Mouse (Mus musculus) gastrocnemius, postnatal 25 days (tissue): ENCODE data around the gene Gm20547. TPM values are rescaled to one million over a fixed set of nuclear protein-coding genes. Genes with fewer than 3 reads are reported as not detected.
A peak's percentile ranks its signal among the peaks of the same experiment; 100 is the strongest.
"Not testable (repeated sequence)": the region's sequence is repeated elsewhere in the genome, so short reads cannot be mapped to it uniquely, and the experiment has no call there.

ENCODE experiments used
- DNase-seq: peaks from one replicate; pipeline ENCODE4 v3.0.0; 2022
- long read RNA-seq, 2 experiments: library from polyadenylated mRNA; stranded (forward); transcript quantifications; one replicate each; pipeline ENCODE4 v2.0.0; 2021
- total RNA-seq, 2 experiments: library from RNA; stranded (reverse); gene quantifications; 1 replicate in 1 of 2; 2 replicates in 1 of 2; pipeline ENCODE4 v1.2.3; 2021

Gene Gm20547
- total RNA-seq = not detected
- long read RNA-seq, experiment 1 = 0 reads
- long read RNA-seq, experiment 2, partial matches to known transcripts = 1 of 1 reads
- long read RNA-seq, experiment 2, other reads (novel, unspliced or antisense) = 0 of 1 reads

DNA sequence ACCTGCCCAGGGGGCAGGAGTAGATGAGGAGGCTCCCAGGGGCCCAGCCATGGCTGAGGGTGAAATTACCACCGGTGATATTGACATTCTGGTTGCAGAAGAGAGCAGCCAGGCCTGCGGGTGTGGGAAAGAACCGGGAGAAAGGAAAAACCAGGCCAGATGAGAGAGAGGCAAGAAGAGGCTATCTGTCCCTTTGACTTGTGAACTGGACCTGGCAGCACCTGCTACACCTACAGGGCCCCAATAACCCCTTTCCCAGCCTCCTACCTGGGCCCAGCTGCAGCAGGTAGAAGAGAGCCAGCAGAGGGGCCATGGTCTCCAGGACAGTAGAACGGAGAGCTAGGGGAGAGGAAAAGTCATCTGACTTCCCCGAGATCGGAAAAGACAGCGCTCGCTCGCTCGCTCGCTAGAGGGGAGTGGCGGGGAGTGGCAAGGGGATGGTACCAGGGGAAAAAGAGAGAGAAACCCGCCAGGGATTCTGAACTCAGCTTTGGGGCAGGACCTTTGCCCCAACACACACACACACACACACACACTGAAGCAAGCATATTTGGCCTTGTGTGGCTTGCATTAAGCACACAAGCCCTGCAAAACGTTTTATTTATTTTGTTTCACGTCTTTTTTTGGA is at the start of gene Gm20547:
Gm20547 (minus strand) TSS at position 360 of the 628 bp plus-strand sequence.
- no peak for DNase-seq

DNA sequence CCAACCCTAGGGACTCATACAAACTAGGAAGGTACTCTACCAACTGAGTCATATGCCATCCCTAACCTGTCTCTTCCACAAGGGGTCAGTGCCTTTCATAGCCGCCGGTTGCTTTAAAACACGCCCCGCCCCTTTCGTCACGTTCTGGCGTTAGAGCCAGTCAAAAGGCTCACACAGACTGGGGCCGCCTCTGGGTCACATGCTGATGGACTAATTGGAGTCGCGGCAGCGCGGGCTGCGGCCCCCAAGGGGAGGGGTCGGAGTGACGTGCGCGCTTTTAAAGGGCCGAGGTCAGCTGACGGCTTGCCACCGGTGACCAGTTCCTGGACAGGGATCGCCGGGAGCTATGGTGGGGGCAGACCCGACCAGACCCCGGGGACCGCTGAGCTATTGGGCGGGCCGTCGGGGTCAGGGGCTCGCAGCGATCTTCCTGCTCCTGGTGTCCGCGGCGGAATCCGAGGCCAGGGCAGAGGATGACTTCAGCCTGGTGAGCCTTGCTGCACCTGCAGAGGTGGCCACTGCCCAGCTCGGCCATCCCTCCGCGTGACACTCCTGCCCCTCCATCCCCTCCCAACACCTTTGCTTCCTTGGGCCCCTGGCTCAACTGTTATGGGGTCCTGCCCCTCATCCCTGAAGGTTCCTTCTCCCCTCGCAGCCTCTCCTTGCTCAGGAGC is 49.4 kb upstream of the Gm20547 start, which contains the start of gene Neu1:
Neu1 (plus strand) TSS at position 193 of the 674 bp plus-strand sequence.
- peak; percentile 98 for DNase-seq

DNA sequence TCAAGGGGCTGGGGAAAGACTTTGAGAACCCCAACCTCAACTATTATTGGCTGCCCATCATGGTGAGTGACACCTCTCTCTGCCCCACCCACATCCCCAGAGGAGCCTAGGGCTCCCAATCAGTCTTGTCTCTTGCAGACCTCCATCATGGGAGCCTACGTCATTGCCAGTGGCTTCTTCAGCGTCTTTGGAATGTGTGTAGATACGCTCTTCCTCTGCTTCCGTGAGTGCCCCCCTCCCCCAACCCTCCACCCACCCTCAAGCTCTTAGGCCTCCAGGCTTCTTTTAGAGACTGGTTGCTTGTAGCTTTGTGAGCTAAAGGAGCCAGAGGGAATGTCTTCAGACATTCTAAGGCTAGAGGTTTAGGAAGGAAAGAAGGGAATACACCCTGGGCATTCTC is 47.0 kb upstream of the Gm20547 start:
- no peak for DNase-seq

DNA sequence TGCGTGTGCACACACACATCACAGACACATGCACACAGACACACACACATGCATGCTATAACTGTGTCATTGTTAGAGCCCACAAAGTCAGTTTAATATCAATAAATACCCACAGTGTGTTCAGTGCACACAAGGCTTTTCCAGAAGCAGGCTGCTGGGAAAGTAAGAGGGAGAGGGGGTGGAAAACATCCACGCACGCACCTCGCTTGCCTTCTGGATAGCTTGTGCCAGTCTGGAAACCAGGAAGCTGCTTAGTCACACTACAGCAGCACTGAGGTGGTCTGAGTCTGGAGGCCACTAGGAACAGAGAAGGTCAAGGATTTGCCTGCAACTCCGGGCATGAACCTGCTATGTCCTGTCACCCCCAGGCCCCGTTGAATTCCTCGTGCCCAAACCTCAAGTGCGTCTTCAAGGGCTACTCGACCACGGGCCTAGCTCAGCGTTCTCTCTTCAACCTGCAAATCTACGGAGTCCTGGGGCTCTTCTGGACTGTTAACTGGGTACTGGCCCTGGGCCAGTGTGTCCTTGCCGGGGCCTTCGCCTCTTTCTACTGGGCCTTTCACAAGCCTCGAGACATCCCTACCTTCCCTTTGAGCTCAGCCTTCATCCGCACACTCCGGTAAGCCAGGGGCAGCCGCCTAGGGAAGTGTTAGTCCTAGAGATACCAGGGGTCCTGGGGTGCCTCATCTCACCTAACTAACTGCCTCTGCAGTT is 45.6 kb upstream of the Gm20547 start:
- no peak for DNase-seq

DNA sequence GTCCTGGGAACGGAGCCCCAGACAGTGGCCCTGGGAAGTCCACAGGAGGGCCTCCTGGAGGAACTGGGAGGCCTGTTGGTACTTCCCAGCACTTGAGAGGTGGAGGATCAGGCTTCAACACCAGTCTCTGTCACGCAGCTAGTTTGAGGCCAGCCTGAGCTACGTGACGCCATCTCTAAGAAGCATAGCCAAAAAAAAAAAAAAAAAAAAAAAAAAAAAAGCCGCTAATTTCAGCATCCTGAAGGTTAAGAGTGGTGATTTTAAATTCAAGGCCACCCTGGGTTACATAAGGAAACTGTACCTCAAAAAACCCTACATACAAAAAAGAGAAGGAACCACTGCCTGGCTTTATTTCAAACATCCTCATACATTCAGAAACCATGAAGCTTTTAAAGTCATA is 42.4 kb upstream of the Gm20547 start:
- no peak for DNase-seq

DNA sequence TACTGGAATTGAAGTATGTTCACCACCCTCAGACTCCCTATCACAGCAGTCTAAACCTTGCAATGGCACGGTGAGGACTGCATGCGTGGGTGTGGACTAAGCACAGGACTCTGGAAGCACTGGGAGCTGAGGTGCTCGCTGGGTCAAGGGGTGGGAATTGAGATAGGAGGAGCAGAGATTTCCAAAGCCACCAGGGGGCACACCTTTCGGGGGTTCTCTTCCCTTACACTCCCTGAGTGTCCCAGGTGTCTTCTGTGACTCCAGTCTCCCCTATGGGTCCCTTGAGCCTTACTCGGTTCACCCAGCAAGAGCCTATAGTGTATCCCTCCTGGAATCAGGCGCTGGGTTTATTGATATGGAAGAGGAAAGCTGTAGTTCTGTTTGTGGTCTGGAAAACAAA is 41.1 kb upstream of the Gm20547 start:
- no peak for DNase-seq

DNA sequence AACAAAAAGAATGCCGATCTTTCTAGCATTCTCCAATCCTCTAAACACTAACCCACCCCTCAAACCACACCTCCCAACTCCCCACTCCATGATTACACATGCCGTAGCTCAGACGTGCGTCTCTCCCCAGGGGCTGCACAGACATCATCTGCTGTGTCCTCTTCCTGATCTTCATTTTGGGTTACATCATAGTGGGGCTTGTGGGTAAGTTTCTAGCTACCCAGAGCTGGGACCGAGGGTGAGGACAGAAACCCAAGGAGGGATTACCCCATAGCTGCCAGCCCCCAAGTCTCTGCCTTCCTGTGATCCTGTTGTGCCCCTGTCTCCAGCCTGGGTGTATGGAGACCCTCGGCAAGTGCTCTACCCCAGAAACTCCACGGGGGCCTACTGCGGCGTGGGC is 35.3 kb upstream of the Gm20547 start:
- DNase-seq = no peak

DNA sequence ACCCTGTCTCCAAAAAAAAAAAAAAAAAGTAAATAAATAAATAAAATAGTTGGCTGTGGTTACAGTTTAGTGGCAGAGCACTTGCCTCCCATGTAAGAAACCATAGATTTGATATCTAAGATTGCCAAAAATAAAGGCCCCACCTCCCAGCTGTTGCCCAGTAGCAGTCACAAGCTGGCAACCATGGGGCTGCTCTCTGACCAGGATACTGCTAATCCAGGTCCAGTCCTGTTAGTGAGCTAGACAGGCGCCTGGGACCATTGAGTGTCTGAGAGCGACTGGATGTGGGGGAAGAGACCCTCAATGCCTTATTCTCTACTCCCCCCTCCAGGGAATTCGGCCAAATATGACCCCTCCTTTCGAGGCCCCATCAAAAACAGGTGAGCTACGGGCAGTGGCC is 34.5 kb upstream of the Gm20547 start:
- peak; percentile 6 for DNase-seq

DNA sequence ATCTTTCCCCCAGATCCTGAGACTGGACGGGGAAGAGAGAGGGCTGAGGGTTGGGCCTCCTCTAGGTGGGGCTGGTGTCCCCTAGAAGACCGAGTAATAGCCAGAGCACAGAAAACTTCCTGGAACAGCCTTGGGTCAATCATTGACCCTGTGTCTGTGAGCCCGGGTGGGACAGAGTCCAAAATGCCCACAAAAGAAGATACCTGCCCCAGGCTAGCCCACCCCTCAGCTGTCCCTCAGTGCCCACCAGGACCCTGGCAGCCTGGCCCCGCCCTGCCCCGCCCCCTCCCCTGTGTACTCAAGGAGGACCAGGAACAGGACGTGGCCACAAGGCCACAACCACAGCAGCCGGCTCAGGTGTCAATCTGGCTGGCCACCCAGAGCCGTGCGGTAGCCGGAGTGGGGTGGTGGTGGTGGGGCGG is 33.6 kb upstream of the Gm20547 start:
- peak; percentile 44 for DNase-seq

DNA sequence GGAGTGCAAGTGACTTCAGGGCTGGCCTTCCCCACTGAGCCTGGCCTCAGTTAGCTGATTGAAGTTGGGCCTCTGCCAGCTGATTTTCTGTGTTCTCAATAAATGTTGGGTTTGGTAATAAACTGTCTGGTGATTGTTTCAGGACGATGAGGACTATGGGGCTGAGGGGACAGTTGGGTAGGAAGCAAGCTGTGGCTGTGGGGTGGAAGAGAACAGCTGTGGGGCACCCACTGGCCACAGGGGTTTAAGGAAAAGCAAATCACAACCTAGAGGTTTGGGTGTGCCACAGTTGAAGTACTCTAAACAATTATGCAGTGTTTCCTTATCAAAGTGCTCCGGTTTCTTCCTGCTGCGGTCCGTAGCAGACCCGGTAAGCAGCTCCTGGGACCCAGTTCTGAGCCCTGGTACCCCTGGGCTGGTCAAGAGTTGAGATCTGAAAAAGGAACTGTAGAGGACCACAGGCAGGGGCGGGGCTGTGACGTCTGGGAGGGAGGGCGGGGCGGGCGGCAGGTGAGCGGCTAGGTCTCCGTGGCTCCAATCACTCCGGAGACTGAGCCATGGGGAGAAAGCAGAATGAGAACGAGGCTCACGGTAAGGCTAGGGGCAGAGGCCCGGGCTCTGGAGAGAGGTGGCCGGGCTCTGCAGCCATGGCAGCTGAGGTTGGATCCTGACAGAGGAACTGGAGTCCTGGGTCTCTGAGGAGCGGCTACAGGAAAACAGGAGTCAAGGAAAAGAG is 32.3 kb upstream of the Gm20547 start, which contains the start of gene Slc44a4:
Slc44a4 (plus strand) TSS at position 537 of the 736 bp plus-strand sequence.
- DNase-seq = no peak

DNA sequence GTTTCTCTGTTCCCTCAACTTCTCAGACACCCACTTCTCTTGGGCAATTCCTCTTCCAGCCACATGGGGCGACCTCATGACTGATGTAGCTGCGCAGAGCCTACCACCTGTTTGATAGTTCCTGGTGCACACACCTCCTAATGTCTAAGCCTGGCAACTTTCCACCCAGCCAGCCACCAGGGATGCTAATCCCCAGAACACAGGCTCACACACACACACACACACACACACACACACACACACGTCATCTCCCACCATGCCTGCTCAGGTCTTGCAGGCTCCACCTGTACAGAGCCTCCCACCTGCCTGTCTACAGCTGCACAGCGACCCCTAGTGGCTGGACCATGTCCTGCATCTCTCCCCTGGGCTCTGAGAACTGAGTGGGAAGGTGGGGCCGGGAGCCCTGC is 30.1 kb upstream of the Gm20547 start:
- peak; percentile 49 for DNase-seq

DNA sequence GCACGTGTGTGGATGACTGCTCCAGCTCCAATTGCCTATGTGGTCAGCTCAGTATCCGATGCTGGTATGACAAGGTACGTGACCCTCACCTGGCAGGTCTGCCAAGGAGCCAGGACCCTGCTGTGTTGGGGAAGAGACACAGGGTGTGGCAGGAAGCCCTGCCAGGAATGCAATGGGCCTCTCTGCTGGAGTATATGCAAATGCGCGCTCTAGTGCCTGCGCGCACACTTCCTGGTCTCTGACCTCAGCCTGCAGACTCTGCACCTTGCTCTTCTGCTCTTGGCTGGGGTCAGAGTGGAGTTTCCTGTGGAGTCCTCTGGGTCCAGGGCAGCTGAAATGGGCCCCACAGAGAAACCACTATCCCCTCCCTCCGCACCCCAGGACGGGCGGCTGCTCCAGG is 29.1 kb upstream of the Gm20547 start:
- no peak for DNase-seq

DNA sequence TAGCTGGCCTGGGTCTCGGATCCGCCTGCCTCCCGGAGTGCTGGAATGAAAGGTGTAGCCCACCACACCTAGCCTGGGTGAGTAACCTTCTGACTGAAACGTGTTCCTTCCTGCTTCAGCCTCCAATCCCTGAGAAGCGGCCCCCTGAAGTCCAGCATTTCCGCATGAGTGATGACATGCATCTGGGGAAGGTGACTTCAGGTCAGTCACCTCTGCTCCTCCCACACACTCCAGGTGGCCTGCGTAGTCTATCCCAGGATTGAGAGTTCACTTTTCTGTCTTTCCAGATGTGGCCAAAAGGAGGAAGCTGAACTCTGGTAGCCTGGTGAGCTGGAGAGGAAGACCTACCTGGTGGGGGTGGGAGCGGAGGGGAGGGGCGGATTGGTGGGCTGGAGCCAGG is 21.1 kb upstream of the Gm20547 start:
- no peak for DNase-seq

DNA sequence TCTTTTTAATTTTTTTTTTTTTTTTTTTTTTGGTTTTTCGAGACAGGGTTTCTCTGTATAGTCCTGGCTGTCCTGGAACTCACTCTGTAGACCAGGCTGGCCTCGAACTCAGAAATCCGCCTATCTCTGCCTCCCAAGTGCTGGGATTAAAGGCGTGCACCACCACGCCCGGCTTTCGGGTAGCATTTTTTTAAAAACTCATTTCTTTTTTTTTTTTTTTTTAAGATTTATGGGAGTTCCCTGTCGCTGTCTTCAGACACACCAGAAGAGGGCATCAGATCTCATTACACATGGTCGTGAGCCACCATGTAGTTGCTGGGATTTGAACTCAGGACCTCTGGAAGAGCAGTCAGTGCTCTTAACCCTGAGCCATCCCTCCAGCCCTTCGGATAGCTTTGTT is 20.1 kb upstream of the Gm20547 start:
- not testable (repeated sequence) for DNase-seq

DNA sequence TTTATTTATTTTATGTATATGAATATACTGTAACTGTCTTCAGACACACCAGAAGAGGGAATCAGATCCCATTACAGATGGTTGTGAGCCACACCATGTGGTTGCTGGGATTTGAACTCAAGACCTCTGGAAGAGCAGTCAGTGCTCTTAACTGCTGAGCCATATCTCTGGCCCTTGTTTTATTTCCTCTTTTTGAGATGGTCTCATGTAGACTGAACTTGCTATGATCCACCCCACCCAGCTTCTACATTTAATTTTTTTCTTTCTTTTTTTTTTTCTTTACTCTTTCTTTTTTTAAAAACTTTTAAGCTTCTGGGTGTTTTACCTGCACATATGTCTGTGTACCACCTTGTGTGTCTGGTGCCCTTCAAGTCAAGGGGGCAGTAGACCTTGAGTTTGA is 19.0 kb upstream of the Gm20547 start:
- DNase-seq = not testable (repeated sequence)

DNA sequence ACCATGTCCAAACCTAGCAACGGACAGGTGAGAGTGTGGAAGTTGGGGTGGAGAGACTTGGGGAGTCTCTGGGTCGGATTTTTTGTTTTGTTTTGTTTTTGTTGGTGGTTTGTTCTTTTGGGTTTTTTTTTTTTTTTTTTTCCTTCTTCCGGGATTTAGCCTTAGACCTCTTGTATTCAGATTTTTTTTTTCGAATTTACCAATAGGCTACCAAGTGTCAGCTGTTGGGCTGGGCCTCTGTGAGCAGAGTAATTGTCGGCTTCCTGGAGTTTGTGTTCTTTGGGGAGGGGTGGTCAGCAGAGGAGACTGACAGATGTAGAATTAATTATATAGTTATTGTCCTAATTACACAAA is 18.0 kb upstream of the Gm20547 start:
- no peak for DNase-seq

DNA sequence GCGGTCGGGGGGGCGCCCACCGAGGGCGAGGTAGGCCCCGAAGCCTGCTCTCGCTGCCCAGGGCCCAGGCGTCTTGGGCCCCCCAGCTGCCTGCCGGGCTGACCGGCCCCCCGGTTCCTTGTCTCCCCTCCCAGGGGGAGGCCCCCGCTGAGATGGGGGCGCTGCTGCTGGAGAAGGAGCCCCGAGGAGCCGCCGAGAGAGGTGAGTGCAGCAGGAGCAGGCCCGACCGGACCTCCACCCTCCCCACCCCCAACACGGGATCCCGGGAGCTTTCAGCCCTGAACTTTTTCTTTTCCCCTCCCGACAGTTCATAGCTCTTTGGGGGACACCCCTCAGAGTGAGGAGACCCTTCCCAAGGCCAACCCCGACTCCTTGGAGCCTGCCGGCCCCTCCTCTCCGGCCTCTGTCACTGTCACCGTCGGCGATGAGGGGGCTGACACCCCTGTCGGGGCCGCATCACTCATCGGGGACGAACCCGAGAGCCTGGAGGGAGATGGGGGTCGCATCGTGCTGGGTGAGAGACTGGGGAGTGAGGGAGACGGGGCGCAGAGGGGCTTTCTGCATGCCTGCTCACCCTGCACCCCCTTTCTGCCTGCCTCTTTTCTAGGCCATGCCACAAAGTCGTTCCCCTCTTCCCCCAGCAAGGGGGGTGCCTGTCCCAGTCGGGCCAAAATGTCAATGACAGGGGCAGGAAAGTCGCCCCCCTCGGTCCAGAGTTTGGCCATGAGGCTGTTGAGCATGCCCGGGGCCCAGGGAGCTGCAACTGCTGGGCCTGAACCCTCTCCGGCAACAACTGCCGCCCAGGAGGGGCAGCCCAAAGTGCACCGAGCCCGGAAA is 17.4 kb upstream of the Gm20547 start:
- DNase-seq = peak; percentile 61

DNA sequence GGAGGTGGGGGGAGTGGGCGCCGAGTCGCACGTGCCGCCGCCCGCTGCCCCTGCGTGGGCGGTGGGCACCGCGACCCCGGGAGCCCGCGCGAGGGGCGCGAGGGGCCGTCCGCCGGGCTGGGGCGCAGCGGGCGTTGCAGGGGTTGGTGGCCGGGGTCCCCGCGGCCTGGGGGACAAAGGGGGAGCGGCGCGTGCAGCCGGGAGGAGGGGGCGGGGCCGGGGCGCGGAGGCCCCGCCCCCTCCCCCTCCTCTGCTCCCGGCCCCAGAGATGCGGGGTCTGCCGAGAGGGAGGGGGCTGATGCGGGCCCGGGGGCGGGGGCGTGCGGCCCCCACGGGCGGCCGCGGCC is 16.8 kb upstream of the Gm20547 start:
- DNase-seq = no peak

DNA sequence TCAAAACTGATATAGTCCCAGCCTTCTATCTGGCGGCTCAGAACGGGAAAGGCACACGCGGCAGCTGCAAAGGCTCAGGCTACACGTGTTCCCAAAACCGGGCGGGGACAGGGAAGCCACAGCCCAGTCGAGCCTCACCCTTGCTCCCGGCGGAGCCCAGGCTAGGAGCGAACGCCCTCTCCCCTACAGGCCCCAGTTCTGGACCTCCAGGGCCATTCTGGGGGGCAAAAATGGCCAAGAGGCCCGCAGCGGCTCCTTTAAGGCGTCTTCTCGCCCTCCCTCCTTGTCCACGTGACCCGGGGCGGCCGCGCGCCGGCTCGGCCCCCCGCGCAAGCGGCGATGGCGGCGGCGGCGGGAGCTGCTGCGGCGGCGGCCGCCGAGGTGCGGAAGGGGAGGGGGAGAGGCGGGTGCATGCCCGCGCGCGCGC is 16.3 kb upstream of the Gm20547 start, which contains the start of the genes C2 and Ehmt2:
C2 (minus strand) TSS at position 106 of the 427 bp plus-strand sequence.
Ehmt2 (plus strand) TSS at position 310 of the 427 bp plus-strand sequence.
- DNase-seq = peak; percentile 84

DNA sequence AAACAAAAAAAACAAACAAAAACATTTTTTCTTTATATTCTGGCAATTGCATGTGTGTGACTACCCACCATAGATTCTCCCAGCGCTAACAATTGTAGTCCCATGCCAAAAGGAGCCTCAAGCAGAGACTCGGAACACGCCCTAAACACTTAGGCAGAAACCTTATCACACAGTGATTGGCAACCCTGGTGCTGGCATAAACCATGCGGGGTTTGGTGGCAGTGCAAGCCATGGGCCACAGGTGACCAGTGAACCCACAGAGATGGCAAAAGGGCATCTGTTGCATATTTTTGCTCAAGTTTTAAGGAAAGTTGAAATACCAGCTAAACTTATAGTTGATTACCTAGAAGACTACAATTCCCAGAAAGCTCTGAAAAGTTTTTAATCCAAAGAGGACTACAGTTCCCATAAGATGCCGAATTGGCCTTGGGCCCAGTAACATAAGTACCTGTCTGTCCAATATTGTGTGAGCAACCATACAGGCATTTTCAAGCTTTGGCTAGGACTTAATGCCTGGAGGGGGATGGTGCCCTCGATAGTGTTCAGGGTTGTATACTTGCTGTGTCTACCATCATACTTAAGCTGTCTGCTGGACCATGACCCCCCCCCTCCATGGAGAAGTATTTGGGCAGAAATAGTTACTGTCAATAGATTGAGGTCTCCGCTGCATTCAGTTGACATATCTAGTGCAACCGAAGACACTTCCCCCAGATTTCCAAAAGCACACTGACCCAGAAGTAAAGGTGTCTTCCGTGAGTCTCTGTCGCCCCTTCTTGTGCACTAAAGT is 15.7 kb upstream of the Gm20547 start:
- DNase-seq = no peak
